Mouse (Mus musculus) left cerebral cortex, adult 2 months (tissue): Measurements from ENCODE around the gene Slco3a1. TPM values are rescaled to one million over a fixed set of nuclear protein-coding genes. Genes with fewer than 3 reads are reported as not detected.

Experiments
- DNase-seq, 2 experiments: peaks; one replicate each; pipeline ENCODE4 v3.0.0; 2021 to 2022; ENCODE audit warnings: low spot score in 2 of 2, mixed read lengths in 1 of 2; ENCODE audit errors: extremely low spot score in 1 of 2
- H3K27ac ChIP-seq: fragments of 200-600 bp; 2 replicates; pipeline ENCODE4 v1.8.1; 2022
- H3K4me3 ChIP-seq: fragments of 200-600 bp; 2 replicates; pipeline ENCODE4 v1.8.1; 2022
- CTCF ChIP-seq: fragments of 200-600 bp; IDR thresholded peaks from 2 replicates; pipeline ENCODE4 v1.8.1; 2022; ENCODE audit warnings: antibody characterized with exemption, mild to moderate bottlenecking, moderate library complexity
- intact Hi-C: fragments of 180-260 bp; cut with DNase I; formaldehyde crosslinking; loops from one replicate; pipeline ENCODE4 v1.15.1; 2025
- total RNA-seq, 2 experiments: library from RNA; stranded (reverse); gene quantifications; 2 replicates each; pipeline ENCODE4 v1.2.3; 2021

Gene Slco3a1
- total RNA-seq, 2 experiments from 2014 or later, result 54.9 to 56.8 TPM

- TF ChIP-seq CTCF, result no peak
- intact Hi-C loops, result no loop called here
- Histone ChIP-seq H3K27ac (no peak overlapping the region), H3K4me3 (no peak overlapping the region)
- no peak for DNase-seq
Observed at GRCm38 (mm10) chr7:74327716-74328115, 226.9 kb downstream of the Slco3a1 start.

- no peak overlapping the region; the same call in 1 of the 2 replicates for H3K27ac ChIP-seq
- TF ChIP-seq CTCF, result no peak; the same call in 1 of the 2 replicates
- H3K4me3 ChIP-seq, result no peak overlapping the region
- intact Hi-C loops, result no loop called here
- no peak for DNase-seq
Observed at GRCm38 (mm10) chr7:74325052-74325451, 229.5 kb downstream of the Slco3a1 start.

- TF ChIP-seq CTCF, result no peak
- intact Hi-C loops, result no loop called here
- H3K4me3 ChIP-seq, result no peak overlapping the region
- no peak for DNase-seq
- no peak overlapping the region for H3K27ac ChIP-seq
Observed at GRCm38 (mm10) chr7:74323683-74324082, 230.9 kb downstream of the Slco3a1 start.

DNA sequence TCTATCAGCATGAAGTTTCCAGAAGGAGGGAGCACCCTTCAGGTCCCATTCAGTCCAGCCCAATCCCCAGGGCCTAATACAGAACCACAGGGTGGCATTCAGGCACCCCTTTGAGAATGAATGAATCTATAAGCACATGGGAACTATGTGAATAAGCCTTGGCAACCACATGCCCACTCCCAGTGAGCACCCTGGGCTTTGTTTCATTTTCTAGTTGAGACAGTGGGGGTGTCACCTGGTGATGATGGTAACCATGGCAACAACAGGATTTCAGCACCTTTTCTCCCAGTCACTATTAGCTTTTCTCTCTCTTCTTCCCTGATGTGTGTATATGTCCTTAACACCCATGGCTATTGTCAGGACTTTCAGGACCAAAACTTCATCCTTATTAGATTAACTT, 231.4 kb downstream of the Slco3a1 start:
- intact Hi-C loops, result no loop called here
- no peak overlapping the region for H3K4me3 ChIP-seq
- no peak for TF ChIP-seq CTCF
- DNase-seq, result no peak
- H3K27ac ChIP-seq, result no peak overlapping the region

- no peak for TF ChIP-seq CTCF
- no peak for DNase-seq
- Histone ChIP-seq H3K27ac (no peak overlapping the region), H3K4me3 (no peak overlapping the region)
- intact Hi-C loops, result no loop called here
Observed at GRCm38 (mm10) chr7:74320635-74321034, 233.9 kb downstream of the Slco3a1 start.

- TF ChIP-seq CTCF, result no peak
- H3K4me3 ChIP-seq, result no peak overlapping the region
- DNase-seq, result no peak
- H3K27ac ChIP-seq, result no peak overlapping the region
- intact Hi-C loops, result no loop called here
Observed at GRCm38 (mm10) chr7:74315836-74316435, 238.6 kb downstream of the Slco3a1 start.

GRCm38 (mm10) chr7:74314276-74314675, 240.3 kb downstream of the Slco3a1 start:
- no peak for DNase-seq
- no peak overlapping the region for H3K27ac ChIP-seq
- intact Hi-C loops, result no loop called here
- H3K4me3 ChIP-seq, result no peak overlapping the region
- no peak for TF ChIP-seq CTCF

DNA sequence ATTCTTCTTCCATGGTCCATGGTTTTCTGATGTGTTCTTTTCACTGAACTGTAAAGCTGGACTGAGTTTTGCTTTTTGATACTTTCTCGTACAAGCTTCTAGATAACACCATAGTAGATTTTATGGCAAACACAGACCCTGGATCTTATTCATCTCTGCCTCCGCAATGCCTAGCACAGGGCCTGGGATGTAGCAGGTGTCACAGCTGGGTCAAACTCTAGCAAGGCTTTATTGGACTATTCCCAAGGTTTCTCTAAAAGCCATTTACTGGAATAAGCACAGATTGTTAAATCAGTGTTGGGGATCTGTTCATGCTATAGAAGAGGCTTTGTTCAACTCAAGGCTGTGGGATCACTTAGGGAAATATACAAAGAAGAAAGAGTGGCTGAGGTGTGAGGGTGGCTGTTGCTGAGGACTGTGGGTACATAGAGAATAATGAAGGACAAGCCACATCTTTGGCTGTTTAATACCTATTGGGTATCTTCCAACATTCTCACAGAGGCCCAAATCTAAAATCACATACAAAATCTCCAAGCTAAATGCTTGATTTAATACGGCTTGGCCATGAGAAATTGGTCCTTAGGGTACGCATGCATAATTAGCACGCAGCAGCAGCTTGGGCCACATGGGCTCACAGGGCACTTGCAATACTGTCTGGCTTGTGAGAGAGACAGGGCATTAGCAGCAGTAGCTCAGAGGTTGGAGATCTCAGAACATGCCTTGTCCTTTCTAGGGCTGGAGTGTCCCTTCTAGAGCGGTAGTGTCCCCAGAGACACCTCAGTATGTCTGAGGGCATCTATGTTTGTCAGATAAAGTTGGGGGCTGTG, 241.1 kb downstream of the Slco3a1 start:
- Histone ChIP-seq H3K4me3 (no peak overlapping the region), H3K27ac (no peak overlapping the region)
- no peak for DNase-seq
- no peak for TF ChIP-seq CTCF
- intact Hi-C loops, result no loop called here

DNA sequence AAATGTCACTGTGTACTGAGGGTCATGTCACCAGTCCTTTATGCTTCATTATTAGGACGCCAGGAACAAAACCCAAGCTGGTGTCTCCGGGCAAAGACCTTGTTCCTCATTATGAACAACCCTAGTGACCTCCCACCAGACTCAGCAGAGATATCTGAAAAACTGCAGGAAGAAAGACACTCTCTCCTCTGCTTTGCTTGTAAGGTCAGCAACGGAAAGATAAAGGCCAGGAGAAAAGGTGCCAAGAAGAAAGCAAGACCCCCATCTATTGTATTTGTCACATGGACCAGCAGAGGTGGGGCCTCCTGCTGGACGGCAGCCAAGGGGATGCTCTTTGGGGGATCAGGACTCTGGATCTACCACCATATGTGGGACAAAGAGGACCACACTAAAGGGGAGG, 243.0 kb downstream of the Slco3a1 start:
- intact Hi-C loops, result no loop called here
- no peak for DNase-seq
- H3K27ac ChIP-seq, result no peak overlapping the region
- TF ChIP-seq CTCF, result no peak
- H3K4me3 ChIP-seq, result no peak overlapping the region

GRCm38 (mm10) chr7:74303611-74304300, 250.8 kb downstream of the Slco3a1 start:
- intact Hi-C loops, result no loop called here
- no peak for TF ChIP-seq CTCF
- peak in 1 of 2 experiments; percentile 43 for DNase-seq
- H3K27ac ChIP-seq, result no peak overlapping the region
- H3K4me3 ChIP-seq, result no peak overlapping the region

DNA sequence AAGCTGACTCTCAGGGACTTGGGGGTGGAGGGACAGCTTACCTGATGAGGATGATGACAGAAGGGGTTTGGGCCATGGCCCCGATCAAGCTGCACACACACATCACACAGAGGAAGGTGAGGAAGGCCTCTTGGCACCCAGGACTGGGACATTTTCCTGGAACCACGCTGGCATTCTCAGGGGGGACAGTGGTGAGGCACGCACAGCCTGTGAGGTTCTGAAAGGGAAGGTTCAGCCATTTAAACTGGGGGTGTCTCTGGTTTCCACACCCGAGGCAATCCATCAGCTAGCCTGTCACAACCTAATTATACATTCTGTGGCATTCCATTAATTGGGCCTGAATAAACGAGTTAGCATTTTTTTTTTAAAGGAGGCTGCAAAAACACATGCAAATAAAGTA, 251.5 kb downstream of the Slco3a1 start:
- Histone ChIP-seq H3K27ac (no peak overlapping the region), H3K4me3 (no peak overlapping the region)
- DNase-seq, result no peak
- no peak for TF ChIP-seq CTCF
- intact Hi-C loops, result no loop called here

DNA sequence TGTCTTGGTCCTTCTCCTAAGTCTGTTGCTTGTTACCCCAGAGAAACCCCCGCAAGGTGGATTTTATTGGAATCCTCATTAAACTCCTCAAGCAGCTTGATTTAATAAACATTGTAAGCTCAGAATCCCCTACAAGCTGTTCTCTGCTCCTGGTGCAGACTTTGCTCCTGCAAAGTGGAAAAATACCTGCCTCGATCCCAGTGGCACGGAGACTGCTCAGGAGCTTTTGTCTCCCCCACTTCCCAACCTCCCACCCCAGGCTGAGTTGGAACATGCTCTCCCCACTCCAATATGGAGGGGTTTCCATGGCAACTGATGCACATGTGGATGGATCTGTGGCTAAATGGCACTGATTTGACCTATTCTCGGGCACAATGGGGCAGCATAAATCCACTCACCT, 268.0 kb downstream of the Slco3a1 start:
- no peak overlapping the region for H3K27ac ChIP-seq
- DNase-seq, result no peak
- intact Hi-C loops, result no loop called here
- H3K4me3 ChIP-seq, result no peak overlapping the region
- no peak for TF ChIP-seq CTCF
